Mouse (Mus musculus) lung, embryonic 15.5 days (tissue): ENCODE measurements around the gene Fbxo22. TPM values are rescaled to one million over a fixed set of nuclear protein-coding genes. Genes with fewer than 3 reads are reported as not detected.
"Not testable (repeated sequence)": the region's sequence is repeated elsewhere in the genome, so short reads cannot be mapped to it uniquely, and the experiment has no call there.

Source experiments
- ATAC-seq: fragments of 200-750 bp; cut with Nextera tagmentation; 2 replicates; pipeline ENCODE4 v1.8.0; 2017; ENCODE audit warnings: moderate number of reproducible peaks, borderline replicate concordance; ENCODE audit not compliant: low FRiP score, low TSS enrichment; ENCODE audit errors: extremely low read depth
- H3K27ac ChIP-seq: fragments of 300-500 bp; sonication (generic); 2 replicates; pipeline ENCODE4 v1.5.1; 2015; ENCODE audit warnings: moderate library complexity, mild to moderate bottlenecking, inconsistent platforms
- H3K27me3 ChIP-seq: fragments of 300-500 bp; sonication (generic); 2 replicates; pipeline ENCODE4 v1.6.1; 2015; ENCODE audit warnings: inconsistent platforms
- H3K36me3 ChIP-seq: fragments of 300-500 bp; sonication (generic); 2 replicates; pipeline ENCODE4 v1.6.1; 2015; ENCODE audit warnings: inconsistent platforms
- H3K4me1 ChIP-seq: fragments of 300-500 bp; sonication (generic); 2 replicates; pipeline ENCODE4 v1.6.1; 2015; ENCODE audit warnings: inconsistent platforms
- H3K4me2 ChIP-seq: fragments of 300-500 bp; sonication (generic); 2 replicates; pipeline ENCODE4 v1.6.1; 2015; ENCODE audit warnings: inconsistent platforms, mild to moderate bottlenecking, moderate library complexity
- H3K4me3 ChIP-seq: fragments of 300-500 bp; sonication (generic); 2 replicates; pipeline ENCODE4 v1.5.1; 2015; ENCODE audit warnings: mild to moderate bottlenecking, inconsistent platforms
- H3K9ac ChIP-seq: fragments of 300-500 bp; sonication (generic); 2 replicates; pipeline ENCODE4 v1.6.1; 2015; ENCODE audit warnings: inconsistent platforms
- H3K9me3 ChIP-seq: fragments of 300-500 bp; sonication (generic); 2 replicates; pipeline ENCODE4 v1.6.1; 2016; ENCODE audit warnings: inconsistent platforms
- WGBS: fragments of 180-500 bp; shearing (Covaris S2); methylation state at CpG from one replicate; pipeline ENCODE4 v1.1.7; 2015; 5-methylcytosine and 5-hydroxymethylcytosine counted together
- polyA plus RNA-seq: library from polyadenylated mRNA; unstranded; fragments of >200 nt; fragmentation: Nextera tagmentation; extraction: Ambion mirVana; gene quantifications from 2 replicates; pipeline ENCODE4 v1.2.1, GENCODE M21; 2015

The Fbxo22 gene
- polyA plus RNA-seq, 1 experiment from 2014 or later = 64.1 TPM

- WGBS = 79% methylated on average over 2 of the region's 2 CpGs
- Histone ChIP-seq H3K36me3 (peaks cover 70% of the 10 kb centered on the region), H3K9me3 (no peaks in the 10 kb centered on the region), H3K4me1 (peaks cover 4% of the 10 kb centered on the region; the same call in 1 of the 2 replicates), H3K9ac (no peak overlapping the region), H3K4me3 (no peak overlapping the region), H3K27me3 (no peaks in the 10 kb centered on the region), H3K4me2 (no peak overlapping the region), H3K27ac (no peak overlapping the region)
- ATAC-seq = no peak
Measured at GRCm38 (mm10) chr9:55216078-55216477, 7.4 kb downstream of the Fbxo22 start.

DNA sequence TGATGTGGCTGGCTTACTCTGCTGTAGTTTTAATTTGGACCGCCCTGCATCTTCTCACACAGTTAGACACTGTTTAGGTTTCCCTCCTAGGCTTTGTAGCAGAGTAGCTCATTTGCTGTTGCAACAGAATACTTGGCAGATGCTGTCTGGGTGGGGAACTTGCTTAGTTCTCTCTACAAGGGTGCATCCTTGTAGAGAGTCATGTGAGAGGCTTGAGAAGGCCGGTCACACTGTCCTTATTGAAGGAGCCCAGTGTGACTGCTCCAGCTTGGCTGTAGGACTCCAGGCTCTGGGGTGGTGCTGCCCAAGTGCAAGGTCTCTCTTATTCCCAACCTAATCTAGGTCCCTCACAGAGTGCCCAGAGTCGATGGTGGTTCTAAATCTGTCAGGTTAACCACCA, 8.7 kb downstream of the Fbxo22 start:
- Histone ChIP-seq H3K4me3 (no peak overlapping the region), H3K9me3 (no peaks in the 10 kb centered on the region), H3K4me2 (no peak overlapping the region), H3K27me3 (no peaks in the 10 kb centered on the region), H3K36me3 (peaks cover 80% of the 10 kb centered on the region), H3K27ac (no peak overlapping the region), H3K4me1 (no peaks in the 10 kb centered on the region), H3K9ac (no peak overlapping the region)
- ATAC-seq = no peak
- 89% methylated on average over 3 of the region's 3 CpGs for WGBS

DNA sequence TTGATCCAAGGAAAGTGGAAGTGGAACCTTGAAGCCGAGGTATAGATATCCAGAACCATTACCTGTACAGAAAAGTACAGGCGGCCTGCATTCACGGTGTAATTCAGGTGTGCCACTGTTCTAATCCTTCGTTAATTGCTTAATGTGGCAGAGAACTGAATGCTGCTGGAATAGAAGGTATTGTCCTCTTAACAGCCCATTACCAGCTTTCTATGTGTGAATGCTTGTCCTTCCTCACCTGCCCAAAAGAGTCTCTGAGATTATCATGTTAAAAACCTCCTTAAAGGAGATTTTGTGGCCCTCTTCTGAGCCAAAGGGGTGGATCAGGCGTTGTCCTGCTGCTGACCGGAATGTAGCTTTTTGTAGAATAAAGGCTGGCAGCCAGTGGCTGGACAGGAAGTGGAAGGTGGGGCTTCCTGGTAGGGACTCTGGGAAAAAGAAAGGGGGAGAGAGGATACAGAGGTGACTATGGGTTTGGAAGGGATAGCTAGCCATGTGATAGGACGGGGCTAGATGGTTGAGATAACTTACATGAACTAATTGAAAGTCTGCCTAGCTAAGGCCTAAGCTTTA, 16.5 kb downstream of the Fbxo22 start:
- H3K27me3 ChIP-seq = no peaks in the 10 kb centered on the region
- WGBS = 81% methylated on average over 7 of the region's 7 CpGs
- H3K4me2 ChIP-seq = no peak overlapping the region
- no peak overlapping the region for H3K9ac ChIP-seq
- H3K36me3 ChIP-seq = peaks cover 43% of the 10 kb centered on the region
- H3K27ac ChIP-seq = no peak overlapping the region
- H3K9me3 ChIP-seq = no peaks in the 10 kb centered on the region
- no peak overlapping the region for H3K4me3 ChIP-seq
- no peak for ATAC-seq
- no peaks in the 10 kb centered on the region for H3K4me1 ChIP-seq

GRCm38 (mm10) chr9:55226251-55226650, 17.5 kb downstream of the Fbxo22 start:
- Histone ChIP-seq H3K27ac (no peak overlapping the region), H3K9me3 (no peaks in the 10 kb centered on the region), H3K4me3 (no peak overlapping the region), H3K27me3 (no peaks in the 10 kb centered on the region), H3K4me2 (no peak overlapping the region), H3K36me3 (peaks cover 33% of the 10 kb centered on the region), H3K4me1 (no peaks in the 10 kb centered on the region), H3K9ac (no peak overlapping the region)
- no peak for ATAC-seq
- 87% methylated on average over 3 of the region's 3 CpGs for WGBS

- Histone ChIP-seq H3K4me1 (no peaks in the 10 kb centered on the region), H3K4me2 (no peak overlapping the region), H3K27me3 (no peaks in the 10 kb centered on the region), H3K36me3 (peaks cover 17% of the 10 kb centered on the region), H3K4me3 (no peak overlapping the region), H3K27ac (no peak overlapping the region), H3K9ac (no peak overlapping the region), H3K9me3 (no peaks in the 10 kb centered on the region)
- ATAC-seq = no peak
- 84% methylated on average over 4 of the region's 4 CpGs for WGBS
Measured at GRCm38 (mm10) chr9:55228149-55228548, 19.4 kb downstream of the Fbxo22 start.

DNA sequence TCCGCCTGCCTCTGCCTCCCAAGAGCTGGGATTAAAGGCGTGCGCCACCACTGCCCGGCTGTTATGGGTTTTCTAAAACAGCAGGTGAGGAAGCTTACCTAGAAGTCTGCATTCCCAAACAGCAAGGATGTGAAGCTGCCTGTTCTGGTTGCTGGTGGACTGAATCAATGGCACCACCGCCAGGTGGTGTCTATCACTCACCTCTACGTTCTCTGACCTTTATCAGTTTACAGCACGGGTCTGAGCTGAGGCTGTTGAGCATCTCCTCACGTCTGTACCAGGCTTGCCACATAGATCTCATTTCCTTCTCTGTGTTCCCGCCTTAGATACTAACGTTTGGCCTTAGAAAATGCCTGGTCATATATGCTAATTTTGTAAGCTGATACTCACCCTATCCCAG, 20.3 kb downstream of the Fbxo22 start:
- no peak for ATAC-seq
- no peaks in the 10 kb centered on the region for H3K27me3 ChIP-seq
- no peak overlapping the region for H3K4me2 ChIP-seq
- H3K27ac ChIP-seq = no peak overlapping the region
- no peak overlapping the region for H3K4me3 ChIP-seq
- H3K9me3 ChIP-seq = no peaks in the 10 kb centered on the region
- no peak overlapping the region for H3K9ac ChIP-seq
- no peaks in the 10 kb centered on the region for H3K4me1 ChIP-seq
- H3K36me3 ChIP-seq = peaks cover 9% of the 10 kb centered on the region
- 58% methylated on average over 10 of the region's 10 CpGs for WGBS

DNA sequence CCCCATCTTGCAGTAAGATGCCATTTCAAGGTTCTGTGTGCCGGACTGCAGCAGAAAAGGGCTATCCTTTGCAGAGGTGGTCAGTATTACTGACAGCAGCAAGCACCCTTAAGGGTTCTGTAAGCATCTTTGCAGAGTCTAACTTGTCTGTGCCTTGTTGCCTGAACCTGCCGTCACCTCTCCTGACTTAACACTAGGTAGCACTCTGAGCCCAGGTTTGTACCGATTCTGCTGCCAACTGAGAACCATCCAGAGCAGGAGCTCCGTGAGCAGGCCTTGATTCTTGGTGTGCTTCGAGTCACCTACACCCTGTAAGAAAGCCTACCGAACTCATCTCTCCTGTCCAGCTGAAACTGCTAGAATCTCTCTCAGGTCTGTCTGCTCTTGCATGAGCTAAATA, 22.8 kb downstream of the Fbxo22 start:
- Histone ChIP-seq H3K4me1 (no peaks in the 10 kb centered on the region), H3K9ac (no peak overlapping the region), H3K9me3 (no peaks in the 10 kb centered on the region), H3K4me3 (no peak overlapping the region), H3K27me3 (no peaks in the 10 kb centered on the region), H3K27ac (no peak overlapping the region), H3K36me3 (no peaks in the 10 kb centered on the region), H3K4me2 (no peak overlapping the region)
- WGBS = 57% methylated on average over 6 of the region's 6 CpGs
- ATAC-seq = no peak

DNA sequence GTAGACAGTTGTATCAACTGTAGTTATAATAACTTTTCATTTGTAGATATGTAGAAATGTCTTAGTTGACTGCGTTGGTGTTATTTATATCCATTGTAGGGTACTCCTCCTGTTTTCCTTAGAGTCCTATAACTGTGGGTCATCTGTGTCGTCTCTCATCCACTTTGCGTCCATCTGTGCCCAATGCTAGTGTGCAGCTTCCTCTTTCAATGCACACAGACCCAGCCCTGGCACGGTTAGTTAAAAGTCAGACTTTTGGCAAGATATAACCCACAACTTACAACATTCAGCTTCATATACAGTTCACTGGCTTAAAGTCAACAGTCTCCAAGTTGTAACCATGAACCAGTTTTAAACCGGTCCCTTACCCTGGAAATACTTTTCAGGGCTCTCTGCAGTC, 23.4 kb downstream of the Fbxo22 start:
- H3K4me3 ChIP-seq = no peak overlapping the region
- 89% methylated on average over 5 of the region's 5 CpGs for WGBS

GRCm38 (mm10) chr9:55232586-55232985, 23.9 kb downstream of the Fbxo22 start:
- no peak for ATAC-seq
- WGBS = 80% methylated on average over 7 of the region's 7 CpGs
- no peaks in the 10 kb centered on the region for H3K36me3 ChIP-seq
- H3K27me3 ChIP-seq = no peaks in the 10 kb centered on the region
- H3K9me3 ChIP-seq = no peaks in the 10 kb centered on the region
- no peak overlapping the region for H3K9ac ChIP-seq
- H3K4me1 ChIP-seq = no peaks in the 10 kb centered on the region
- no peak overlapping the region for H3K27ac ChIP-seq
- no peak overlapping the region for H3K4me2 ChIP-seq
- no peak overlapping the region for H3K4me3 ChIP-seq

More for the DNA sequence above, 23.4 kb downstream of the Fbxo22 start:
- no peak for ATAC-seq
- Histone ChIP-seq H3K36me3 (no peaks in the 10 kb centered on the region), H3K27ac (no peak overlapping the region), H3K9ac (no peak overlapping the region), H3K27me3 (no peaks in the 10 kb centered on the region), H3K4me1 (no peaks in the 10 kb centered on the region), H3K4me2 (no peak overlapping the region), H3K9me3 (no peaks in the 10 kb centered on the region)

GRCm38 (mm10) chr9:55233076-55233475, 24.4 kb downstream of the Fbxo22 start:
- not testable (repeated sequence) for ATAC-seq, H3K4me1 ChIP-seq, H3K4me2 ChIP-seq, H3K9ac ChIP-seq, H3K9me3 ChIP-seq, H3K36me3 ChIP-seq, H3K4me3 ChIP-seq, H3K27me3 ChIP-seq, H3K27ac ChIP-seq
- WGBS = 54% methylated on average over 11 of the region's 11 CpGs

- no peak overlapping the region for H3K9ac ChIP-seq
- H3K4me1 ChIP-seq = no peaks in the 10 kb centered on the region
- H3K27ac ChIP-seq = no peak overlapping the region
- 56% methylated on average over 13 of the region's 13 CpGs for WGBS
- no peaks in the 10 kb centered on the region for H3K27me3 ChIP-seq
- H3K36me3 ChIP-seq = no peaks in the 10 kb centered on the region
- H3K9me3 ChIP-seq = no peaks in the 10 kb centered on the region
- no peak overlapping the region for H3K4me3 ChIP-seq
- no peak overlapping the region for H3K4me2 ChIP-seq
- ATAC-seq = no peak
Measured at GRCm38 (mm10) chr9:55236235-55237165, 27.8 kb downstream of the Fbxo22 start.

DNA sequence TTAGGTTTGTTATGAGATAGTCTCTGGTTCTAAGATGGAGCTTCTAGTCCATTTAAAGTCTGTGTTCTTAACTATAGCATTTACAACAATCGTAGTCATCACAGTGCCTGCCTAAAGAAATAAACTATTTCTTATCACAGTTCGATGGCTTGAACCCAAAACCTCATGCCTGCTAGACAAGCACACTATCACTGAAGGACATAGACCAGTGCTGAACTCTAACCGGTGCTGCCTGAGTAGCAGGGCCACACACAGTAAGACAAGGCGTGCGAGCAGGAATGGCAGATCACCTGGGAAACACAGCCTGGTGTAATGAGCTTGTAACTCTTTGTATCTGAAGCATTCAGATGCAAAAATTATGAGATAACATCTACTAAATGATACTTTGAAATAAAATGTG, 32.1 kb downstream of the Fbxo22 start:
- Histone ChIP-seq H3K27ac (no peak overlapping the region), H3K4me3 (no peak overlapping the region), H3K4me1 (0 out of 2 replicates have a peak, but pooled peaks cover 3% of the 10 kb centered on the region), H3K9ac (no peak overlapping the region), H3K4me2 (no peak overlapping the region), H3K9me3 (no peaks in the 10 kb centered on the region), H3K36me3 (no peaks in the 10 kb centered on the region), H3K27me3 (no peaks in the 10 kb centered on the region)
- ATAC-seq = no peak
- WGBS = 68% methylated on average over 5 of the region's 5 CpGs
